Mouse (Mus musculus) MEL (cell line): ENCODE data around the gene Ccno. TPM values are rescaled to one million over a fixed set of nuclear protein-coding genes. Genes with fewer than 3 reads are reported as not detected.

Source experiments
- DNase-seq: peaks from one replicate; pipeline ENCODE4 v3.0.0; 2011; ENCODE audit warnings: low read depth, low spot score
- H3K27ac ChIP-seq: 2 replicates; pipeline ENCODE4 v1.5.1; 2012; ENCODE audit warnings: low read depth, mild to moderate bottlenecking, control low read depth, low read length, moderate library complexity; ENCODE audit not compliant: control insufficient read depth
- H3K27me3 ChIP-seq, 2 experiments: fragments of 150-350 bp in 1 of 2; sonication (generic) in 1 of 2; 2 replicates each; pipeline ENCODE4 v1.6.1; 2012; ENCODE audit warnings: low read length in 2 of 2, mild to moderate bottlenecking in 2 of 2, improper control_type of control experiment in 1 of 2, moderate library complexity in 1 of 2; ENCODE audit not compliant: insufficient read depth in 2 of 2, control insufficient read depth in 1 of 2
- H3K36me3 ChIP-seq, 2 experiments: 2 replicates each; pipeline ENCODE4 v1.6.1; 2012 to 2014; ENCODE audit warnings: low read length in 2 of 2, improper control_type of control experiment in 1 of 2, inconsistent platforms in 1 of 2, mild to moderate bottlenecking in 1 of 2; ENCODE audit not compliant: insufficient read depth in 2 of 2, control insufficient read depth in 1 of 2
- H3K4me1 ChIP-seq, 2 experiments: fragments of 150-350 bp in 1 of 2; sonication (generic) in 1 of 2; 2 replicates each; pipeline ENCODE4 v1.6.1; 2012; ENCODE audit warnings: low read length in 2 of 2, improper control_type of control experiment in 1 of 2, mild to moderate bottlenecking in 1 of 2; ENCODE audit not compliant: insufficient read depth in 2 of 2, control insufficient read depth in 1 of 2
- H3K4me3 ChIP-seq, 2 experiments: fragments of 150-350 bp in 1 of 2; sonication (generic) in 1 of 2; 2 replicates each; pipeline ENCODE4 v1.5.1; 2012; ENCODE audit warnings: low read depth in 2 of 2, low read length in 2 of 2, mild to moderate bottlenecking in 2 of 2, moderate library complexity in 2 of 2, control low read depth in 1 of 2, improper control_type of control experiment in 1 of 2; ENCODE audit not compliant: control insufficient read depth in 1 of 2, insufficient read depth in 1 of 2
- H3K79me2 ChIP-seq: 2 replicates; pipeline ENCODE4 v1.6.1; 2012; ENCODE audit warnings: mild to moderate bottlenecking, low read length, moderate library complexity; ENCODE audit not compliant: control insufficient read depth, poor library complexity, insufficient read depth
- H3K9ac ChIP-seq: 2 replicates; pipeline ENCODE4 v1.6.1; 2012; ENCODE audit warnings: low read depth, mild to moderate bottlenecking, control low read depth, low read length, moderate library complexity; ENCODE audit not compliant: control insufficient read depth, poor library complexity, severe bottlenecking
- H3K9me3 ChIP-seq: fragments of 150-350 bp; sonication (generic); replicated peaks from 2 replicates; pipeline ENCODE4 v1.6.1; 2012; ENCODE audit warnings: mild to moderate bottlenecking, low read length, improper control_type of control experiment, moderate library complexity; ENCODE audit not compliant: insufficient read depth
- BHLHE40 ChIP-seq: IDR thresholded peaks from 2 replicates; pipeline ENCODE4 v1.6.1; 2012; ENCODE audit warnings: low read depth, mild to moderate bottlenecking, inconsistent platforms, low read length, improper control_type of control experiment, borderline replicate concordance
- CHD2 ChIP-seq: IDR thresholded peaks from 2 replicates; pipeline ENCODE4 v1.6.1; 2011; ENCODE audit warnings: low read length, improper control_type of control experiment
- E2F4 ChIP-seq: IDR thresholded peaks from 2 replicates; pipeline ENCODE4 v1.6.1; 2011; ENCODE audit warnings: low read depth, low read length, improper control_type of control experiment, borderline replicate concordance
- ELF1 ChIP-seq: IDR thresholded peaks from 2 replicates; pipeline ENCODE4 v1.6.1; 2014; ENCODE audit warnings: low read depth, mild to moderate bottlenecking, inconsistent platforms, low read length, improper control_type of control experiment, moderate library complexity
- GABPA ChIP-seq: IDR thresholded peaks from 2 replicates; pipeline ENCODE4 v1.6.1; 2012; ENCODE audit warnings: low read depth, mild to moderate bottlenecking, inconsistent platforms, low read length, improper control_type of control experiment, moderate library complexity
- JUND ChIP-seq: IDR thresholded peaks from 2 replicates; pipeline ENCODE4 v1.6.1; 2011; ENCODE audit warnings: low read depth, mild to moderate bottlenecking, improper control_type of control experiment, low read length
- KAT2A ChIP-seq: conservative IDR thresholded peaks from 2 replicates; pipeline ENCODE4 v1.6.1; 2012; ENCODE audit warnings: low read depth, low read length, improper control_type of control experiment, inconsistent platforms
- MAX ChIP-seq: IDR thresholded peaks from 2 replicates; pipeline ENCODE4 v1.6.1; 2011; ENCODE audit warnings: low read length, improper control_type of control experiment
- MXI1 ChIP-seq: IDR thresholded peaks from 2 replicates; pipeline ENCODE4 v1.6.1; 2011; ENCODE audit warnings: mild to moderate bottlenecking, low read depth, low read length, improper control_type of control experiment
- MYC ChIP-seq: IDR thresholded peaks from 2 replicates; pipeline ENCODE4 v1.6.1; 2011; ENCODE audit warnings: low read depth, mild to moderate bottlenecking, low read length, improper control_type of control experiment, moderate library complexity
- NRF1 ChIP-seq: IDR thresholded peaks from 2 replicates; pipeline ENCODE4 v1.6.1; 2014; ENCODE audit warnings: low read depth, mild to moderate bottlenecking, inconsistent platforms, low read length, improper control_type of control experiment, moderate library complexity; ENCODE audit not compliant: poor library complexity, insufficient read depth, severe bottlenecking
- POLR2AphosphoS2 ChIP-seq: IDR thresholded peaks from 2 replicates; pipeline ENCODE4 v1.6.1; 2011; ENCODE audit warnings: low read length, improper control_type of control experiment
- POLR2AphosphoS5 ChIP-seq: IDR thresholded peaks from 2 replicates; pipeline ENCODE4 v1.6.1; 2012; ENCODE audit warnings: low read depth, borderline replicate concordance, mild to moderate bottlenecking, inconsistent platforms, low read length, moderate library complexity, mixed read lengths
- RAD21 ChIP-seq: IDR thresholded peaks from 2 replicates; pipeline ENCODE4 v1.6.1; 2011; ENCODE audit warnings: mild to moderate bottlenecking, low read depth, low read length, improper control_type of control experiment
- SMC3 ChIP-seq: IDR thresholded peaks from 2 replicates; pipeline ENCODE4 v1.6.1; 2011; ENCODE audit warnings: low read depth, low read length, improper control_type of control experiment
- TAL1 ChIP-seq: IDR thresholded peaks from 2 replicates; pipeline ENCODE4 v1.6.1; 2012; ENCODE audit warnings: mild to moderate bottlenecking, inconsistent platforms, low read length, moderate library complexity, mixed read lengths
- TBP ChIP-seq: IDR thresholded peaks from 2 replicates; pipeline ENCODE4 v1.8.0; 2011; ENCODE audit warnings: low read depth, low read length, improper control_type of control experiment
- UBTF ChIP-seq: IDR thresholded peaks from 2 replicates; pipeline ENCODE4 v1.6.1; 2012; ENCODE audit warnings: low read depth, mild to moderate bottlenecking, inconsistent platforms, low read length, improper control_type of control experiment, moderate library complexity, borderline replicate concordance; ENCODE audit not compliant: insufficient read depth
- USF2 ChIP-seq, 2 experiments: IDR thresholded peaks; 2 replicates each; pipeline ENCODE4 v1.6.1; 2011 to 2012; ENCODE audit warnings: improper control_type of control experiment in 2 of 2, low read length in 2 of 2, borderline replicate concordance in 1 of 2, inconsistent platforms in 1 of 2, low read depth in 1 of 2, mild to moderate bottlenecking in 1 of 2; ENCODE audit not compliant: insufficient read depth in 1 of 2
- ZC3H11A ChIP-seq: IDR thresholded peaks from 2 replicates; pipeline ENCODE4 v1.6.1; 2012; ENCODE audit warnings: low read depth, mild to moderate bottlenecking, inconsistent platforms, low read length, improper control_type of control experiment
- ZKSCAN1 ChIP-seq: IDR thresholded peaks from 2 replicates; pipeline ENCODE4 v1.6.1; 2012; ENCODE audit warnings: low read depth, mild to moderate bottlenecking, inconsistent platforms, low read length, improper control_type of control experiment, moderate library complexity
- polyA plus RNA-seq, 2 experiments: library from polyadenylated mRNA; stranded (reverse) in 1 of 2; unstranded in 1 of 2; fragments of >175 nt in 1 of 2; fragments of >200 nt in 1 of 2; gene quantifications; 2 replicates each; pipeline versions ENCODE4 v1.2.1 to v1.2.4; 2012; ENCODE audit warnings: low replicate concordance in 2 of 2, low read depth in 1 of 2; ENCODE audit not compliant: insufficient read length in 2 of 2, insufficient read depth in 1 of 2, missing spikeins in 1 of 2
- total RNA-seq: library from RNA; depleted of rRNA; stranded (reverse); fragments of 300-350 nt; gene quantifications from 2 replicates; pipeline ENCODE4 v1.2.3, GENCODE M21; 2012

Gene Ccno
- total and polyA plus RNA-seq, 3 experiments: 0.27 to 0.50 TPM; not detected in 1

- H3K27me3 ChIP-seq: no peaks in the 10 kb centered on the region
- DNase-seq: no peak
- H3K9me3 ChIP-seq: no peaks in the 10 kb centered on the region
- H3K4me3 ChIP-seq: no peak overlapping the region
- no peaks in the 10 kb centered on the region for H3K36me3 ChIP-seq
- H3K4me1 ChIP-seq: no peaks in the 10 kb centered on the region
- no peak overlapping the region for H3K27ac ChIP-seq
- no peak overlapping the region for H3K9ac ChIP-seq
- H3K79me2 ChIP-seq: no peaks in the 10 kb centered on the region
- TF ChIP-seq E2F4: no peak
- TF ChIP-seq RAD21: no peak
- no peak for TF ChIP-seq TAL1
- no peak for TF ChIP-seq JUND
- TF ChIP-seq USF2 (IDR thresholded peaks at IDR 0.05; ENCODE audit: borderline replicate concordance in 1 of 2, insufficient read depth in 1 of 2, low read depth in 1 of 2, low read length in 2 of 2): no peak
- TF ChIP-seq UBTF: no peak
- TF ChIP-seq KAT2A: no peak
- no peak for TF ChIP-seq CHD2
- no peak for TF ChIP-seq ZKSCAN1
Measured at GRCm38 (mm10) chr13:112990346-112990745, 2.7 kb downstream of the Ccno start.

- no peak within 1 kb of the TSS for H3K4me3 ChIP-seq
- H3K27me3 ChIP-seq: 0 out of 4 replicates have a peak, but pooled peaks cover 0 to 2% of the 10 kb centered on the region in 2 experiments
Measured at GRCm38 (mm10) chr13:112993531-112994152, 6.0 kb downstream of the Ccno start, which contains the start of gene Mcidas. Gene Mcidas (plus strand): TSS chr13:112993845.

GRCm38 (mm10) chr13:112994191-112994590 is 6.6 kb downstream of the Ccno start:
- H3K4me3 ChIP-seq: no peak overlapping the region

More at GRCm38 (mm10) chr13:112993531-112994152, 6.0 kb downstream of the Ccno start, which contains the start of gene Mcidas:
- Histone ChIP-seq H3K9ac (no peak within 1 kb of the TSS), H3K36me3 (no peaks in the 10 kb centered on the region), H3K79me2 (no peaks in the 10 kb centered on the region), H3K9me3 (no peaks in the 10 kb centered on the region), H3K27ac (no peak within 1 kb of the TSS), H3K4me1 (no peaks in the 10 kb centered on the region)
- DNase-seq: no peak
- TF ChIP-seq GABPA (no peak), MXI1 (no peak), BHLHE40 (no peak), JUND (no peak), SMC3 (no peak), NRF1 (no peak), POLR2AphosphoS2 (no peak), MYC (no peak), ZC3H11A (no peak)

More at GRCm38 (mm10) chr13:112994191-112994590, 6.6 kb downstream of the Ccno start:
- Histone ChIP-seq H3K27me3 (0 out of 4 replicates have a peak, but pooled peaks cover 0 to 2% of the 10 kb centered on the region in 2 experiments), H3K4me1 (no peaks in the 10 kb centered on the region), H3K36me3 (no peaks in the 10 kb centered on the region), H3K9me3 (no peaks in the 10 kb centered on the region), H3K79me2 (no peaks in the 10 kb centered on the region), H3K9ac (no peak overlapping the region), H3K27ac (no peak overlapping the region)
- no peak for TF ChIP-seq ELF1
- TF ChIP-seq MYC: no peak
- no peak for TF ChIP-seq TBP
- no peak for TF ChIP-seq MAX
- no peak for TF ChIP-seq JUND
- no peak for TF ChIP-seq ZC3H11A
- TF ChIP-seq POLR2AphosphoS5: no peak
- DNase-seq: no peak
